Mouse (Mus musculus): Measurements from ENCODE around the gene Kctd17.

DNA sequence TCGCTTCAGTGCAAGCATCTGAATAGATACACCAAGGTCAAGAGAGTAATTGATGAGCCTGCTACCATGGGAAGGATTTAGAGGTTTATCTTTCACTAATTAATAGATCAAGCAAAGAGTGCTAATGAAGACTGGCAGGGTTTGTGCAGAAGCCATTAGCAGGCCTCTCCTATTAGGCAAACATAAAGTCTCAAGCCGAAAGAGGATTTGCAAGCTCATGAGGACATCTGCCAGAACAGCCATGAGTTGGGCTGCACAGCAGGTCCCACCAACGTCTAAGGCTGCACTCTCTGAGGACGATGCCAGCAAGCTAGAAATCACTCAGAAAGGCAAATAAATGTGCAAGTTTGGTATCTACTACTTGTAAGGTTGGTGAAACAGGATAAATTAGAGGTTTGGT is 47.6 kb upstream of the Kctd17 start:
- TF ChIP-seq CTCF (IDR thresholded peaks at IDR 0.05; ENCODE audit: low read depth, low read length), result no peak
- no peak for TF ChIP-seq GATA1 (IDR thresholded peaks at IDR 0.05; ENCODE audit: borderline replicate concordance, low read length)
- TF ChIP-seq GATA2 (IDR thresholded peaks at IDR 0.05; ENCODE audit: borderline replicate concordance, low read depth, low read length), result no peak
- no peak for TF ChIP-seq TAL1 (conservative IDR thresholded peaks at IDR 0.05; ENCODE audit: low read depth, low read length)

Measured in G1E (cell line).